Mouse (Mus musculus) ovary, postnatal 14 days (tissue): ENCODE measurements at regions not wholly inside any gene's neighbourhood (a gene's known extent, or its start where the extent isn't known, plus 50 kb on each side); places are given as distances from the start of the nearest gene placed in this dataset.

Experiments used
- DNase-seq: peaks from one replicate; pipeline ENCODE4 v3.0.0; 2022; ENCODE audit warnings: low spot score

- DNase-seq: no peak
These were observed 94.8 kb upstream of the Podxl start for GRCm38 (mm10) chr6:31658447-31659199.

GRCm38 (mm10) chr6:31650791-31651476 lies 87.2 kb upstream of the Podxl start:
- DNase-seq: no peak

GRCm38 (mm10) chr6:31645261-31645660 lies 81.5 kb upstream of the Podxl start:
- no peak for DNase-seq

- DNase-seq: no peak
These were observed 80.7 kb upstream of the Podxl start for GRCm38 (mm10) chr6:31644504-31644903.

GRCm38 (mm10) chr6:31642451-31642942 lies 78.7 kb upstream of the Podxl start:
- no peak for DNase-seq

- no peak for DNase-seq
These were observed 77.0 kb upstream of the Podxl start for GRCm38 (mm10) chr6:31640745-31641144.

GRCm38 (mm10) chr6:31639460-31639859 lies 75.7 kb upstream of the Podxl start:
- DNase-seq: peak; percentile 46

- DNase-seq: no peak
These were observed 74.8 kb upstream of the Podxl start for GRCm38 (mm10) chr6:31638434-31639220.

- DNase-seq: no peak
These were observed 73.7 kb upstream of the Podxl start for GRCm38 (mm10) chr6:31637371-31638052.

- DNase-seq: no peak
These were observed 73.2 kb upstream of the Podxl start for GRCm38 (mm10) chr6:31636954-31637353.

GRCm38 (mm10) chr6:31632485-31632884 lies 68.7 kb upstream of the Podxl start:
- no peak for DNase-seq

GRCm38 (mm10) chr6:31630009-31630408 lies 66.2 kb upstream of the Podxl start:
- no peak for DNase-seq

- no peak for DNase-seq
These were observed 64.1 kb upstream of the Podxl start for GRCm38 (mm10) chr6:31627912-31628311.

GRCm38 (mm10) chr6:31625055-31625454 lies 61.3 kb upstream of the Podxl start:
- DNase-seq: no peak

GRCm38 (mm10) chr6:31624374-31624773 lies 60.6 kb upstream of the Podxl start:
- DNase-seq: no peak

GRCm38 (mm10) chr6:31621023-31621422 lies 57.2 kb upstream of the Podxl start:
- DNase-seq: no peak

GRCm38 (mm10) chr6:31618852-31619251 lies 55.1 kb upstream of the Podxl start:
- DNase-seq: no peak

- no peak for DNase-seq
These were observed 53.6 kb upstream of the Podxl start for GRCm38 (mm10) chr6:31617341-31617740.

- DNase-seq: no peak
These were observed 51.7 kb upstream of the Podxl start for GRCm38 (mm10) chr6:31615426-31615970.

- no peak for DNase-seq
These were observed 50.8 kb upstream of the Podxl start for GRCm38 (mm10) chr6:31614563-31614962.

- DNase-seq: no peak
These were observed 50.0 kb upstream of the Podxl start for GRCm38 (mm10) chr6:31613590-31614319.
